Mouse (Mus musculus) midbrain, embryonic 16.5 days (tissue): ENCODE results near the gene Uba52. TPM values are rescaled to one million over a fixed set of nuclear protein-coding genes. Genes with fewer than 3 reads are reported as not detected.

Experiments used
- ATAC-seq: fragments of 200-750 bp; cut with Nextera tagmentation; 2 replicates; pipeline ENCODE4 v1.8.0; 2017; ENCODE audit warnings: moderate TSS enrichment
- H3K27ac ChIP-seq: fragments of 300-500 bp; sonication (generic); 2 replicates; pipeline ENCODE4 v1.5.1; 2014; ENCODE audit warnings: mild to moderate bottlenecking, low read length, mixed read lengths
- H3K27me3 ChIP-seq: fragments of 300-500 bp; sonication (generic); 2 replicates; pipeline ENCODE4 v1.6.1; 2014; ENCODE audit warnings: low read depth, low read length, mixed read lengths; ENCODE audit not compliant: control insufficient read depth, insufficient read depth
- H3K36me3 ChIP-seq: fragments of 300-500 bp; sonication (generic); 2 replicates; pipeline ENCODE4 v1.6.1; 2014; ENCODE audit warnings: mild to moderate bottlenecking, low read length, moderate library complexity, mixed read lengths; ENCODE audit not compliant: control insufficient read depth, insufficient read depth
- H3K4me1 ChIP-seq: fragments of 300-500 bp; sonication (generic); 2 replicates; pipeline ENCODE4 v1.6.1; 2014; ENCODE audit warnings: mild to moderate bottlenecking, low read length, mixed read lengths; ENCODE audit not compliant: control insufficient read depth, insufficient read depth
- H3K4me2 ChIP-seq: fragments of 300-500 bp; sonication (generic); 2 replicates; pipeline ENCODE4 v1.6.1; 2014; ENCODE audit warnings: mild to moderate bottlenecking, low read length, mixed read lengths
- H3K4me3 ChIP-seq: fragments of 300-500 bp; sonication (generic); 2 replicates; pipeline ENCODE4 v1.5.1; 2014; ENCODE audit warnings: low read depth, mild to moderate bottlenecking, low read length, moderate library complexity, mixed read lengths
- H3K9ac ChIP-seq: fragments of 300-500 bp; sonication (generic); 2 replicates; pipeline ENCODE4 v1.6.1; 2014; ENCODE audit warnings: low read depth, low read length, mixed read lengths
- H3K9me3 ChIP-seq: fragments of 300-500 bp; sonication (generic); replicated peaks from 2 replicates; pipeline ENCODE4 v1.6.1; 2014; ENCODE audit warnings: mild to moderate bottlenecking, low read length, mixed read lengths; ENCODE audit not compliant: control insufficient read depth, poor library complexity, severe bottlenecking
- WGBS: fragments of 180-500 bp; shearing (Covaris S2); extraction: QIAGEN DNeasy Blood & Tissue Kit; methylation state at CpG from one replicate; pipeline ENCODE4 v1.1.7; 2014; 5-methylcytosine and 5-hydroxymethylcytosine counted together
- polyA plus RNA-seq: library from polyadenylated mRNA; unstranded; fragments of >200 nt; fragmentation: Nextera tagmentation; extraction: Ambion mirVana; gene quantifications from 2 replicates; pipeline ENCODE4 v1.2.1, GENCODE M21; 2015

Uba52 gene
- polyA plus RNA-seq, 1 experiment from 2014 or later = 584 TPM

DNA sequence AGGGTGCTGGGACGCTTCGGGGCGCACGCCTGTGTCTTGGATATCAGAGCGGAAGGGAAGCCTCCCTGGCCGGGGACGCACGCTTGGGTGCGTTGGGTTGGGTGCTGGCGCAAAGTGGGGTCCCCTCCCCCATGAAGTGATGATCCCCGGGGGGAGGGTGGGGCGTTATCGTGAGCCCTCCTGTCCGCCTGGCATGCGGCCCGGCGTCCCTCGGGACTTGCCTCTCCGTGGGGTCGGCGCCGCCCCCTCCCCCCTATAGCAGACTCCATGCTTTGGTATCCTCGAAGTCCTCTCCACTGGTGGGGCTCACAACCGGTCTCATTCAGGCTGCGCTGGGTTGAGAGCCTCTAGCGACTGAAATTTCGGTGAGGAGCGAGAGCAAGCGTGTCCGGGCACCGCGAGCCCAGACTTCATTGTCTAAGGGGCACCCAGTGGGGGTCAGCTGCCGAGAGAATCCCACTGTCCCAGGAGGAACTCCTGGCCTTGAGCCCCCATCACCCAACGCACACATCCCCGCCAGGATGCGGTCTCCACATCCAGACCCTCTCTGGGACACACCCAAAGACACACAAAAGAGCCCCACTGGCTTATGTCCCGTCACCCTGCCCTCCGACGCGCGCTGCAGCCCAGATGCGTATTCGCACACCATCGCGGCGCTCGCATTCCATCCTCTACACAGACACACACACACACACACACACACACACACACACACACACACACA, 16.7 kb downstream of the Uba52 start:
- ATAC-seq = no peak
- H3K9ac ChIP-seq = no peak overlapping the region; the same call in 1 of the 2 replicates
- H3K27ac ChIP-seq = no peak overlapping the region
- peaks cover 87% of the 10 kb centered on the region for H3K27me3 ChIP-seq
- WGBS = 2% methylated on average over 45 of the region's 47 CpGs
- H3K9me3 ChIP-seq = no peaks in the 10 kb centered on the region
- peak overlapping the region; percentile 62 for H3K4me2 ChIP-seq
- peaks cover 26% of the 10 kb centered on the region for H3K4me1 ChIP-seq
- H3K4me3 ChIP-seq = peak overlapping the region; percentile 38
- no peaks in the 10 kb centered on the region for H3K36me3 ChIP-seq

DNA sequence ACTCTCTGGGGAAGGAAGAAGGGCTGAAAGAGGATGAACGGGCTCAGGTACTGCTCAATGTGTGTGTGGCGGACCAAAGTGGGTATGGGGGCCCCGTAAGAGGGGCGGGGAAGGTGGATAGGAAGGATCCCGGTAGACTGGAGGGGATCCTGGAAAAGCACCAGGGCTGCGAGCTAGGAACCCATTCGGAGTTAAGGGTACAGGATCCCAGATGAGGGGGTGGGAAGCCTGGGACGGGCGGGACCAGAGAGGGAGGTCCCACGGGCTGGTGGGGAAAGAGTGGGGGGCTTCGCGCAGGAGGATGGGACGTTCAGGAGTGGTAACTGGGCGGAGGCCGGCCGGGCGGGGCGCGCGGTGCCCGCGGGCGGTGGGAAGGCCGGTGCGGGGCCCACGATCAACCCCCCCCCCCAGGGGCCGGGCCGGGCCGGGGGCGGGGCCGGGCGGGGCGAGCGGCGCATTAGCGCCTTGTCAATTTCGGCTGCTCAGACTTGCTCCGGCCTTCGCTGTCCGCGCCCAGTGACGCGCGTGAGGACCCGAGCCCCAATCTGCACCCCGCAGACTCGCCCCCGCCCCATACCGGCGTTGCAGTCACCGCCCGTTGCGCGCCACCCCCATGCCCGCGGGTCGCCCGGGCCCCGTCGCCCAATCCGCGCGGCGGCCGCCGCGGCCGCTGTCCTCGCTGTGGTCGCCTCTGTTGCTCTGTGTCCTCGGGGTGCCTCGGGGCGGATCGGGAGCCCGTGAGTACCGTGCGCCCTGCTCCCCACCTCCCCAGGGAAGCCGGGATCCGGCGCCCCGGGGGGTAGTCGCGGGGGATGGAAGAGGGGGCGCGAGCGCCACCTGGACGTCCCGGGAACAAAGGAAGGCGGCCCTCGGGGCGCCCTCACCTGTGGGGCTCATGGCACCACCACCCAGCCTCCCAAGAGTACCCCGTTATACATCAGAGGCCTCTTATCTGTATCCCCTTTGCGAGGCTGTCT, 17.6 kb downstream of the Uba52 start, which contains the start of gene Crlf1:
TSS of gene Crlf1 (plus strand) at position 495 of the 977 bp plus-strand sequence.
- no peak within 1 kb of the TSS for H3K27ac ChIP-seq
- H3K27me3 ChIP-seq = peaks cover 79% of the 10 kb centered on the region
- peaks cover 35% of the 10 kb centered on the region for H3K4me1 ChIP-seq
- ATAC-seq = peak; percentile 46; the same call in 1 of the 2 replicates
- peak within 1 kb of the TSS; percentile 58 for H3K9ac ChIP-seq
- peak within 1 kb of the TSS; percentile 38 for H3K4me3 ChIP-seq
- no peaks in the 10 kb centered on the region for H3K9me3 ChIP-seq
- WGBS = under 1% methylated on average over 71 of the region's 93 CpGs
- H3K36me3 ChIP-seq = no peaks in the 10 kb centered on the region
- H3K4me2 ChIP-seq = peak within 1 kb of the TSS; percentile 62

DNA sequence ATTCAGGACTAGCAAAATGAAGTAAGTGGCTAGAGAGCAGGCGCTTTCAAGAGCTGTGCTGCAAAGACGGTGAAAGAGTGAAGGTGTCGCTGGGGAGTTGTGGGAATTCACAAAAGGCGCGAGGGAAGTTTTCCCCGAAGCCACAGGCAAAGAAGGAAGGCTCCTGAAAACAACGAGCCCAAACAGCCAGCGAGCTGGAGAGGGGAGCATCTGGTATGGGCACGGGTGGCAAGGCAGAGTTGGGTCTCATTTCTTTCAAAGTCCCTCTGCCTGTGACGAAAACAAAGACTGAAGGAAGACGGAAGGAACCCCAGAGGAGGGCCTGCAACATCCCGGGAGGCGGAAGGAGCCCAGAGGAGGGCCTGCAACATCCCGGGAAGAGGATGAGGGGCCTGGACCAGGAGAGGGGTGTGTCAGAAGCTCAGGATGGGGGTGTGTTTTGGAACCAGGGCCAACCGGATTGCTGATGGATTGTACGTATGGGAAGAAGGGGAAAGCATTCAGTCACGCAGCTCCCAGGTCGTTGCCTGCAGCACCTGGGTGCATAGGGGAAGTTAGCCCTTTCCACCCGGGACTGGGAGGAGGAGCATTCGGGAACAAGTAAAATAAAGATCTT, 19.6 kb downstream of the Uba52 start:
- no peaks in the 10 kb centered on the region for H3K9me3 ChIP-seq
- no peaks in the 10 kb centered on the region for H3K36me3 ChIP-seq
- peaks cover 64% of the 10 kb centered on the region for H3K27me3 ChIP-seq
- peaks cover 46% of the 10 kb centered on the region for H3K4me1 ChIP-seq
- 2% methylated on average over 20 of the region's 20 CpGs for WGBS
- no peak overlapping the region for H3K9ac ChIP-seq
- H3K27ac ChIP-seq = no peak overlapping the region
- ATAC-seq = no peak
- H3K4me2 ChIP-seq = no peak overlapping the region
- H3K4me3 ChIP-seq = no peak overlapping the region

DNA sequence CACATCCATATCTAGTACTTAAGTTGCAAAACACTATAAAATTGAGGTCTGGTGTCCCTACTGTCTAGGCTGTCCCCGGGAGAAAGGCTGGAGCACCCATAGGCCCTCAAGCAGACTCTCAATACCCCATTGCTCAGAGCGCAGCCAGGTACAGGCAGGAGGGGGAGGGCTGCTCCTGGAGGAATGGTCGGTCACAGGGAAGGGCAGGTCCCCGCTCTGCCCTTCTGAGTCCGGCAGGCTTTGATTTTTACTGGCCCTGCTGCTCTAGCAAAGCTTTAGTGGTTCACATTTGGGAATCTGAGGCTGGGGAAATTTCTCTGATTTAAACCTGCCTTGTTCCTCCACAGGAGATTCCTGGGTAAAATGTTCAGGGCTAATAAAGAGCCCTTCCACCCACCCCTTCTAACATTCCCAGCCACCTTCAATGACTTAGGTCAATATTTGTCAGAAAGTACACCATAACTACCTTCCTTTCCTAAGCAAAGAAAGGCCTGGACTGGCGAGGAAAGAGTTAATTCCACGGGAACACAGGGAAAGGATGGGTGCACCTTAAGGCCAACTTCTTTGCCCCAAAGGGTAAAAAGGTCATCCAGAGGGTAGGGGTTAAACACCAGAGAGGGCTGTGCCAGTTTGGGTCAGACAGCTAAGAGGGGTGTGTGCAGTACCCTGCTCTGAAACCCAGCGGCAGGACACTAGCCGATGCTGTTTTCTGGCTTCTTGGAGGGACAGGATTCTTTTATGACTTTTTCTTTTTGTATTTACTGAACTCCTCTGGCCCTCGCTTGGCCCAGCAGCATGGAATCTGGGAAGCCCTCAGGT, 20.3 kb downstream of the Uba52 start:
- H3K27ac ChIP-seq = no peak overlapping the region
- H3K9me3 ChIP-seq = no peaks in the 10 kb centered on the region
- no peak overlapping the region for H3K4me3 ChIP-seq
- no peak for ATAC-seq
- H3K4me2 ChIP-seq = no peak overlapping the region
- H3K9ac ChIP-seq = no peak overlapping the region
- no peaks in the 10 kb centered on the region for H3K36me3 ChIP-seq
- H3K4me1 ChIP-seq = peaks cover 46% of the 10 kb centered on the region
- H3K27me3 ChIP-seq = peaks cover 65% of the 10 kb centered on the region
- 6% methylated on average over 10 of the region's 10 CpGs for WGBS

DNA sequence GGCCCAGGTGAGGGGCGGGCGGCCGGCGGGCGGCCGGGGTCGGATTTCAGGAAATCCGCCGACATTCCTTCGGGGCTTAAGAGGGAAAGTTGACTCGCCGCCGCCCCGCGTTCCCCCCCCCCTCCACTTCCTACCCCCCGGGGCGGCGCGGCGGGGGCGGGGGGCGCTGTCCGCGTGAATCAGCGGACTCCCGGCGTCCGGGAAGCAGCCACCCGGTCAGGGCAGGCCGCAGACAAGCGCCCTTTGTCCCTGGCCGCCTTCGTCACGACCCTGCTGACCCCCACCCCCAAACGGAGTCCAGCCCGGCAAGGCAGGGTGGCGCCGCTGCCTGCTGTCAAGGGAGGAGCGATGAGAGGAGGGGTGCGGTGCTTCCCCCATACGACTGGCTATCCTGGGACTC, 21.0 kb downstream of the Uba52 start:
- no peak for ATAC-seq
- Histone ChIP-seq H3K9me3 (no peaks in the 10 kb centered on the region), H3K4me3 (peak overlapping the region; percentile 17), H3K4me1 (peaks cover 46% of the 10 kb centered on the region), H3K27ac (no peak overlapping the region), H3K36me3 (0 out of 2 replicates have a peak, but pooled peaks cover 2% of the 10 kb centered on the region), H3K4me2 (peak overlapping the region; percentile 20; the same call in 1 of the 2 replicates), H3K27me3 (peaks cover 63% of the 10 kb centered on the region), H3K9ac (0 out of 2 replicates have a peak overlapping the region, but pooled peaks have one; percentile 11)
- under 1% methylated on average over 22 of the region's 41 CpGs for WGBS

DNA sequence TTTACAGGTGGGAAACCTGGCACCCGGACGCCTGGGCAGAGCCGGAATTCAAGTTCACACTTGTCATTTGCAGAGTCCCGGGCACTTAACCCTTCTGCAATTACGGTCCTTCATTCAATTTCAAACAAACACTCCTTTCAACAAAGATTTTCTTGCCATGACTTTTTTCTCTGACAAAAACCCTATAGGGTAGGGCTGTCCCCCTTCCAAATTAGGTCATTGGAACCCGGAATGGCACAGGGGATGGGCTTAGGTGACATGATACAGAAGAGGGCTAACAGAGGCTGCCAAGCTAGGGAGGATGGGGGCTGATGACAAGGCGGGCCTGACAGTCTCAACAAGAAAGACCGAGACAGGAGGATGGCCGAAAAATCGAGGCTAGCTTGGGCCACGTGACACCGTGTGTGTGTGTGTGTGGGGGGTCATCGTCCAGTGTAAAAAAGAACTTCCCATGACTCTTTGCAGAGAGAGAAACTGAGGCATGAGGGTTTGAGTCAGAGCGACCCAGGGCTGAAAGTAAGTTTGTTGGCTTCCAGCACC, 21.6 kb downstream of the Uba52 start:
- Histone ChIP-seq H3K4me3 (no peak overlapping the region; the same call in 1 of the 2 replicates), H3K4me1 (peaks cover 42% of the 10 kb centered on the region), H3K9ac (0 out of 2 replicates have a peak overlapping the region, but pooled peaks have one; percentile 11), H3K4me2 (peak overlapping the region; percentile 20), H3K9me3 (no peaks in the 10 kb centered on the region), H3K27me3 (peaks cover 63% of the 10 kb centered on the region), H3K36me3 (peaks cover 2% of the 10 kb centered on the region; the same call in 1 of the 2 replicates), H3K27ac (no peak overlapping the region)
- 2% methylated on average over 14 of the region's 14 CpGs for WGBS
- ATAC-seq = no peak

DNA sequence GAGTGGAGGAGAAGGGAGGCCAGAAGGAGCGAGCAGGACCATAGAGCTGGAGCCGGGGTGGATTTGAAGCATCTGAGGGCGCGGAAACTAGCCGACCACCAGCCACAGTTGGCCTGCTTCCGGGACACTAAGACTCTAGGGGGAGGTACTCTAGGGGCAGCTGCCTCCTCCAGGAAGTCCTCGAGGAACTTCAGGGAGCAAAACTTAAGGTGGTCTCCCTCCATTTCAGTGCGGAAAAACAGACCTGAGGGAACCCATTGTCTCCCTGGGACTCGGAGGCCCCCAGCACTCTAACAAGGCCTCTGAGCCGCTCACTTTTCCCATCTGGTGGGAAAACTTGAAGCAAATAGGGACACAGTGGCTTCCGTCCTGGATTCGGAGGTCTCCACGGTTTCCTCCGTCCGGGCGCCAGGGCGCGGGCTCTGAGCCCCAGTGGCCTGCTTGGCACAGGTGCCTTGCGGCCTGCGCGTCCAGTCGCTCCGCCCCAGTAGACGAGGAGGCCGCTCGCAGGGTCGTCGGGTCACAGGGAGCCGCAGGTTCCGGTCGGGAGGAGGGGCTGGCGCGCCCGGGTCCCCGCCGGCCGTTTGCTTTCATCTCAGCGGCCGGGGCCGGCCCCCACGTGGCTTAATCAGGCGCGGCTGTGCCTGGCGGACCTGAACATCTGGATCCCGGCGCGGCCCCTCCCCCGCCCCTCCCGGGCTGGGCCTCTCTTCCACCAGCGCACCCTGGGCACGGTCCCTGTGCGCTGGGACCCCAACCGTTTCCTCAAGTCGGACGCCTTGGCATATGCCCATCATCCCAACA, 22.4 kb downstream of the Uba52 start:
- H3K27ac ChIP-seq = no peak overlapping the region
- H3K36me3 ChIP-seq = peaks cover 2% of the 10 kb centered on the region; the same call in 1 of the 2 replicates
- H3K27me3 ChIP-seq = peaks cover 56% of the 10 kb centered on the region
- H3K9ac ChIP-seq = peak overlapping the region; percentile 53
- ATAC-seq = no peak
- peak overlapping the region; percentile 83 for H3K4me2 ChIP-seq
- H3K9me3 ChIP-seq = no peaks in the 10 kb centered on the region
- WGBS = 2% methylated on average over 54 of the region's 55 CpGs
- H3K4me3 ChIP-seq = peak overlapping the region; percentile 67
- H3K4me1 ChIP-seq = peaks cover 34% of the 10 kb centered on the region
